ENCODE assay signal across 8 mouse cellular contexts in the genomic region with DNA sequence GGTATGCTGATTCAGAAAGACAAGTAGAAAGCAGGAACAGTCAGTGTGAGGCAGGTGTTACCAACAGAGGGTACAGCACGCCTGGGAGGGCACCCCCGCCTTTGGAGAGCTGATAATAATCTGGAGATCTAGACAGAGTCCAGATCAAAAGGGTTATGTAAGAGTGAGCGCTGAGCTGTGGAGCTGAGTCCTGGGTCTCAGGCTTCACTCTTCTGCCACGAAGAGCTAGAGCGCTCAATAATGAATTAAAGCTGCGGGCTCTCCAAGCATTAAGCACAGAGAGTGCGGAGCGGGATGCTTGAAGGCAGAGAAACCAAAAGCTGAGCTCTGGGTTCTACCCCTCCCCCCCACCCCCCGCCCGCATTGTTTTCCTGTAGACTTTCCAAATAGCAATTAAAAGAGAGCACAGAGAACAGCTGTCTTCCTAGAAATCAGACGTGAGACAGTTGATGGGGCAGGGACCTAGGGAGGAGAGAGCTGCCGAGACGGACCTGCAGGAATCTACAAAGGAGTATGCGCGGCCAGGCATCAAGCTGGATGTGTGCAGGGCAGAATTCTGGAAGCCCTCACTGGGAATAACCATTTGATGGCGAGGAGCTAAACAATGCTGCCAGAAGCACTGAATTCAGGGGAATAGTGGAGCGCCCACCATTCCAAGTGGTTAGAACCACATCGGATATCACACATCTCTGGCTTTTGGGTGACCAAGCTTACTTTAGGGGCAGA. TPM values are rescaled to one million over a fixed set of nuclear protein-coding genes. Genes with fewer than 3 reads are reported as not detected.
A peak's percentile ranks its signal among the peaks of the same experiment; 100 is the strongest.
DNase-seq lines count a peak whose midpoint lies in the region; ATAC-seq and TF ChIP-seq lines count a peak whose summit lies in the region.
"Had no signal": no experiment of that assay in that cellular context is flagged by ENCODE, and none has a peak within 500 bp of the region (broad histone marks: within the 10 kb centered on the region; RNA-seq: fewer than 3 reads in every experiment).

No protein-coding gene starts in this region.

- H3K4me2 ChIP-seq in embryonic facial prominence, embryonic 15.5 days (replicated peaks): peak overlapping the region; percentile 29
- peak overlapping the region; percentile 23; the same call in 1 of the 2 replicates for H3K4me2 ChIP-seq in intestine, embryonic 15.5 days (replicated peaks)
- H3K4me2 ChIP-seq in limb, embryonic 14.5 days (replicated peaks; ENCODE audit: low read depth, low read length, severe bottlenecking): no peak overlapping the region

- H3K27ac ChIP-seq in left cerebral cortex, adult 2 months: peak overlapping the region; percentile 44; the same call in 1 of the 2 replicates
- peak overlapping the region; percentile 45; the same call in 1 of the 2 replicates for H3K27ac ChIP-seq in embryonic facial prominence, embryonic 15.5 days (replicated peaks)
- H3K27ac ChIP-seq in intestine, embryonic 15.5 days: peak overlapping the region; percentile 32; the same call in 1 of the 2 replicates
- H3K27ac ChIP-seq in limb, embryonic 14.5 days (replicated peaks; ENCODE audit: low read depth, low read length): no peak overlapping the region

- intact Hi-C loops in left cerebral cortex, adult 2 months (cut with DNase I): no loop called here
- intact Hi-C loops in left cerebral cortex, postnatal 4 days (cut with DNase I): no loop called here

- H3K9ac ChIP-seq in embryonic facial prominence, embryonic 15.5 days: no peak overlapping the region
- H3K9ac ChIP-seq in intestine, embryonic 15.5 days: no peak overlapping the region
- H3K9ac ChIP-seq in limb, embryonic 14.5 days (ENCODE audit: low read depth, low read length, severe bottlenecking): no peak overlapping the region

- peaks cover 28% of the 10 kb centered on the region for H3K4me1 ChIP-seq in embryonic facial prominence, embryonic 15.5 days
- H3K4me1 ChIP-seq in intestine, embryonic 15.5 days (replicated peaks): peaks cover 12% of the 10 kb centered on the region; the same call in 1 of the 2 replicates
- H3K4me1 ChIP-seq in limb, embryonic 14.5 days (ENCODE audit: control insufficient read depth, insufficient read depth, low read length): no peaks in the 10 kb centered on the region

- H3K36me3 ChIP-seq in embryonic facial prominence, embryonic 15.5 days: peaks cover 9% of the 10 kb centered on the region; the same call in 1 of the 2 replicates
- no peaks in the 10 kb centered on the region; the same call in 1 of the 2 replicates for H3K36me3 ChIP-seq in intestine, embryonic 15.5 days
- H3K36me3 ChIP-seq in limb, embryonic 14.5 days (ENCODE audit: control insufficient read depth, insufficient read depth, low read length): peaks cover 33% of the 10 kb centered on the region

- H3K27me3 ChIP-seq in embryonic facial prominence, embryonic 15.5 days: no peaks in the 10 kb centered on the region
- H3K27me3 ChIP-seq in intestine, embryonic 15.5 days (replicated peaks): no peaks in the 10 kb centered on the region
- no peaks in the 10 kb centered on the region for H3K27me3 ChIP-seq in limb, embryonic 14.5 days (ENCODE audit: control insufficient read depth, insufficient read depth, low read length)

- no peak for TF ChIP-seq POLR2A in limb, embryonic 14.5 days (IDR thresholded peaks at IDR 0.05; ENCODE audit: borderline replicate concordance, extremely low read depth, insufficient read depth, insufficient read length)

- DNase-seq in left cerebral cortex, adult 2 months (ENCODE audit: extremely low spot score in 1 of 2, low spot score in 2 of 2): no peak
- DNase-seq in left cerebral cortex, postnatal 4 days: no peak
- DNase-seq in limb, embryonic 14.5 days (ENCODE audit: low spot score): no peak
- no peak for DNase-seq in thymus, postnatal 36 days
- DNase-seq in cerebellum, adult 9-10 months: no peak
- DNase-seq: cerebellum, adult 8-10 months had no signal

- WGBS in embryonic facial prominence, embryonic 15.5 days: 25% methylated on average over 18 of the region's 18 CpGs
- WGBS in intestine, embryonic 15.5 days: 50% methylated on average over 18 of the region's 18 CpGs
- WGBS in limb, embryonic 14.5 days: 47% methylated on average over 18 of the region's 18 CpGs

- H3K4me3 ChIP-seq in left cerebral cortex, adult 2 months: no peak overlapping the region
- no peak overlapping the region for H3K4me3 ChIP-seq in embryonic facial prominence, embryonic 15.5 days (replicated peaks)
- no peak overlapping the region for H3K4me3 ChIP-seq in intestine, embryonic 15.5 days (replicated peaks)
- H3K4me3 ChIP-seq in limb, embryonic 14.5 days (replicated peaks; ENCODE audit: low read length): no peak overlapping the region

- TF ChIP-seq CTCF in left cerebral cortex, adult 2 months (IDR thresholded peaks at IDR 0.05): no peak

- ATAC-seq in embryonic facial prominence, embryonic 15.5 days (ENCODE audit: insufficient number of reproducible peaks, low FRiP score, low TSS enrichment, low read depth): peak; percentile 39
- ATAC-seq in intestine, embryonic 15.5 days: peak; percentile 91
- ATAC-seq in limb, embryonic 14.5 days (ENCODE audit: low FRiP score, low read depth): peak; percentile 19; the same call in 1 of the 2 replicates

- H3K9me3 ChIP-seq in embryonic facial prominence, embryonic 15.5 days (replicated peaks): no peaks in the 10 kb centered on the region
- H3K9me3 ChIP-seq in intestine, embryonic 15.5 days: no peaks in the 10 kb centered on the region
- no peaks in the 10 kb centered on the region for H3K9me3 ChIP-seq in limb, embryonic 14.5 days (ENCODE audit: control insufficient read depth, low read length)

RNA-seq across cellular contexts. Expression of a gene that starts 20.3 kb away (rescaled TPM):
- total RNA-seq in left cerebral cortex, adult 2 months (2021): 100 to 1,000 TPM; 222 to 227 TPM
- 100 to 1,000 TPM; 189 to 209 TPM for total RNA-seq in left cerebral cortex, postnatal 4 days (2021)
- polyA plus RNA-seq in embryonic facial prominence, embryonic 15.5 days (2015; fragmentation: Nextera tagmentation; extraction: Ambion mirVana): 41.6 and 42.0 TPM in 2 replicates
- 46.7 and 52.6 TPM in 2 replicates for polyA plus RNA-seq in intestine, embryonic 15.5 days (2015; fragmentation: Nextera tagmentation; extraction: Ambion mirVana)
- polyA plus RNA-seq in limb, embryonic 14.5 days (2012; rRNA removed): 26.1 and 31.6 TPM in 2 replicates
- 24.1 and 26.0 TPM in 2 replicates for polyA plus RNA-seq in limb, embryonic 14.5 days (2014; fragmentation: Nextera tagmentation; extraction: Ambion mirVana)

Comparison
In these comparisons a context has a peak if more than half of its experiments do, and no peak if none do; other contexts are left out.
1. ATAC-seq: peak in every context shown above with its lines; median percentile 91 in intestine, embryonic 15.5 days; 39 in embryonic facial prominence, embryonic 15.5 days; 19 in limb, embryonic 14.5 days.